Mouse (Mus musculus) right cerebral cortex, postnatal 36 days (tissue): Measurements from ENCODE around the gene Mecom.

Experiments used
- DNase-seq, 2 experiments: peaks; one replicate each; pipeline ENCODE4 v3.0.0; 2022; ENCODE audit warnings: low spot score in 2 of 2, mixed read lengths in 1 of 2

Mecom gene

GRCm38 (mm10) chr3:30514051-30514754 is 33.6 kb downstream of the Mecom start:
- DNase-seq: no peak

- DNase-seq: no peak
Measured at GRCm38 (mm10) chr3:30513314-30513997, 34.4 kb downstream of the Mecom start.

GRCm38 (mm10) chr3:30512459-30513030 is 35.3 kb downstream of the Mecom start:
- DNase-seq: no peak

GRCm38 (mm10) chr3:30511796-30512195 is 36.0 kb downstream of the Mecom start:
- DNase-seq: no peak

GRCm38 (mm10) chr3:30511062-30511640 is 36.7 kb downstream of the Mecom start:
- DNase-seq: no peak

- DNase-seq: no peak
Measured at GRCm38 (mm10) chr3:30510646-30511045, 37.2 kb downstream of the Mecom start.

- DNase-seq: no peak
Measured at GRCm38 (mm10) chr3:30510105-30510504, 37.7 kb downstream of the Mecom start.

- DNase-seq: no peak
Measured at GRCm38 (mm10) chr3:30508930-30509910, 38.6 kb downstream of the Mecom start.

- no peak for DNase-seq
Measured at GRCm38 (mm10) chr3:30508296-30508929, 39.4 kb downstream of the Mecom start.

GRCm38 (mm10) chr3:30507576-30508295 is 40.1 kb downstream of the Mecom start:
- DNase-seq: no peak

- peak in 1 of 2 experiments; percentile 6 for DNase-seq
Measured at GRCm38 (mm10) chr3:30507028-30507575, 40.7 kb downstream of the Mecom start.

GRCm38 (mm10) chr3:30506329-30507027 is 41.3 kb downstream of the Mecom start:
- no peak for DNase-seq

GRCm38 (mm10) chr3:30505741-30506251 is 42.0 kb downstream of the Mecom start:
- DNase-seq: no peak

- no peak for DNase-seq
Measured at GRCm38 (mm10) chr3:30504561-30504960, 43.2 kb downstream of the Mecom start.

GRCm38 (mm10) chr3:30503821-30504220 is 44.0 kb downstream of the Mecom start:
- DNase-seq: no peak

- no peak for DNase-seq
Measured at GRCm38 (mm10) chr3:30498202-30498828, 49.5 kb downstream of the Mecom start.

GRCm38 (mm10) chr3:30494371-30494770 is 53.4 kb downstream of the Mecom start:
- no peak for DNase-seq

- no peak for DNase-seq
Measured at GRCm38 (mm10) chr3:30488808-30489207, 59.0 kb downstream of the Mecom start.

GRCm38 (mm10) chr3:30486422-30486821 is 61.4 kb downstream of the Mecom start:
- no peak for DNase-seq
